8 mouse cellular contexts compared by ENCODE assay signal in genomic region chr5:57714621-57715523, GRCm38 (mm10). TPM values are rescaled to one million over a fixed set of nuclear protein-coding genes. Genes with fewer than 3 reads are reported as not detected.
DNase-seq lines count a peak whose midpoint lies in the region; ATAC-seq and TF ChIP-seq lines count a peak whose summit lies in the region.

No protein-coding gene starts in this region.

- no peaks in the 10 kb centered on the region for H3K4me1 ChIP-seq in heart, embryonic 14.5 days (ENCODE audit: control insufficient read depth in 2 of 2, insufficient read depth in 2 of 2, low read length in 2 of 2)
- no peaks in the 10 kb centered on the region; a peak in 1 of 4 replicates for H3K4me1 ChIP-seq in liver, embryonic 14.5 days (replicated peaks; ENCODE audit: control insufficient read depth in 2 of 2, insufficient read depth in 2 of 2, low read length in 1 of 2)
- no peaks in the 10 kb centered on the region for H3K4me1 ChIP-seq in neural tube, embryonic 14.5 days (ENCODE audit: control insufficient read depth, insufficient read depth, low read length)

- peak; percentile 21; the same call in 1 of the 2 replicates for TF ChIP-seq EP300 in liver, embryonic 14.5 days (IDR thresholded peaks at IDR 0.05; ENCODE audit: low read depth)

- WGBS in heart, embryonic 14.5 days: under 1% methylated on average over 38 of the region's 45 CpGs
- under 1% methylated on average over 40 of the region's 45 CpGs for WGBS in liver, embryonic 14.5 days (ENCODE audit: insufficient replicate concordance)
- 1% methylated on average over 43 of the region's 45 CpGs for WGBS in neural tube, embryonic 14.5 days

- peak overlapping the region; percentile 83 for H3K9ac ChIP-seq in heart, embryonic 14.5 days (ENCODE audit: low read length)
- peak overlapping the region; percentile 59 for H3K9ac ChIP-seq in liver, embryonic 14.5 days (replicated peaks)
- H3K9ac ChIP-seq in neural tube, embryonic 14.5 days (replicated peaks; ENCODE audit: low read depth, low read length): peak overlapping the region; percentile 81

- peak overlapping the region; percentile 97 to 98 for H3K27ac ChIP-seq in heart, embryonic 14.5 days (replicated peaks in 1 of 2; ENCODE audit: control insufficient read depth in 1 of 2, insufficient read depth in 1 of 2, low read depth in 2 of 2, low read length in 2 of 2)
- H3K27ac ChIP-seq in liver, embryonic 14.5 days: peak overlapping the region; percentile 5; the same call in 1 of the 2 replicates
- peak overlapping the region; percentile 88 for H3K27ac ChIP-seq in neural tube, embryonic 14.5 days (ENCODE audit: low read depth, low read length)

- H3K4me2 ChIP-seq in heart, embryonic 14.5 days (ENCODE audit: low read length): peak overlapping the region; percentile 85
- peak overlapping the region; percentile 90 for H3K4me2 ChIP-seq in liver, embryonic 14.5 days (ENCODE audit: low read depth)
- H3K4me2 ChIP-seq in neural tube, embryonic 14.5 days (ENCODE audit: low read depth, low read length): peak overlapping the region; percentile 69

- H3K27me3 ChIP-seq in heart, embryonic 14.5 days (ENCODE audit: control insufficient read depth, insufficient read depth, low read length): no peaks in the 10 kb centered on the region
- H3K27me3 ChIP-seq in liver, embryonic 14.5 days (ENCODE audit: control insufficient read depth, insufficient read depth, low read length): peaks cover 38% of the 10 kb centered on the region
- H3K27me3 ChIP-seq in neural tube, embryonic 14.5 days (ENCODE audit: control insufficient read depth, insufficient read depth, low read length): peaks cover 7% of the 10 kb centered on the region; the same call in 1 of the 2 replicates

- ATAC-seq in erythroblast, adult 5-6 weeks (replicated peaks; ENCODE audit: low FRiP score, poor library complexity, severe bottlenecking): peak; percentile 37; the same call in 1 of the 2 replicates
- peak; percentile 32 for ATAC-seq in heart, embryonic 14.5 days (ENCODE audit: insufficient number of reproducible peaks, insufficient read depth, low FRiP score, low read depth)
- peak; percentile 54 for ATAC-seq in liver, embryonic 14.5 days (ENCODE audit: insufficient read depth)
- ATAC-seq in neural tube, embryonic 14.5 days (ENCODE audit: low read depth): peak; percentile 68

- H3K36me3 ChIP-seq in heart, embryonic 14.5 days (ENCODE audit: control insufficient read depth, insufficient read depth, low read length): no peaks in the 10 kb centered on the region
- no peaks in the 10 kb centered on the region for H3K36me3 ChIP-seq in liver, embryonic 14.5 days (replicated peaks; ENCODE audit: control insufficient read depth, insufficient read depth, low read depth)
- H3K36me3 ChIP-seq in neural tube, embryonic 14.5 days (ENCODE audit: control insufficient read depth, insufficient read depth, low read length): no peaks in the 10 kb centered on the region

- TF ChIP-seq CTCF in liver, embryonic 14.5 days (IDR thresholded peaks at IDR 0.05; ENCODE audit: low read depth): peak; percentile 62

- H3K9me3 ChIP-seq in heart, embryonic 14.5 days (ENCODE audit: control insufficient read depth, low read length): no peaks in the 10 kb centered on the region
- no peaks in the 10 kb centered on the region for H3K9me3 ChIP-seq in liver, embryonic 14.5 days (ENCODE audit: control insufficient read depth, low read length)
- H3K9me3 ChIP-seq in neural tube, embryonic 14.5 days (ENCODE audit: control insufficient read depth, low read length): no peaks in the 10 kb centered on the region

- peak; percentile 2 for DNase-seq in spleen, adult 12 weeks (ENCODE audit: low spot score)
- DNase-seq in spleen, postnatal 14 days (ENCODE audit: low spot score in 2 of 2): no peak
- peak; percentile 44 to 71 for DNase-seq in kidney, postnatal 25 days
- peak in 1 of 3 experiments; percentile 35 for DNase-seq in liver, embryonic 14.5 days (ENCODE audit: low read depth in 3 of 3, low spot score in 3 of 3)
- peak; percentile 22 to 25 for DNase-seq in thymus, postnatal 10 days (ENCODE audit: low spot score in 2 of 2)

- H3K4me3 ChIP-seq in heart, embryonic 14.5 days (ENCODE audit: control insufficient read depth in 1 of 2, insufficient read depth in 1 of 2, low read depth in 1 of 2, low read length in 2 of 2): peak overlapping the region; percentile 51 to 79
- peak overlapping the region; percentile 57 to 60 for H3K4me3 ChIP-seq in liver, embryonic 14.5 days (ENCODE audit: insufficient read depth in 1 of 2, low read depth in 2 of 2, low read length in 2 of 2)
- peak overlapping the region; percentile 73 for H3K4me3 ChIP-seq in neural tube, embryonic 14.5 days (ENCODE audit: low read depth, low read length)

RNA-seq across cellular contexts. Expression of gene Pcdh7, which starts 2.9 kb away (rescaled TPM):
- total RNA-seq in erythroblast, adult 5-6 weeks (2015; ENCODE audit: low replicate concordance): 0.19 and 1.5 TPM in 2 replicates
- total RNA-seq in erythroblast, adult 5-6 weeks (2017; ENCODE audit: low replicate concordance): 1.4 TPM in 1 of 2 replicates, not detected in the other
- 32.9 and 35.6 TPM in 2 replicates for polyA plus RNA-seq in heart, embryonic 14.5 days (2014; fragmentation: Nextera tagmentation; extraction: Ambion mirVana)
- polyA plus RNA-seq in liver, embryonic 14.5 days (2012; rRNA removed): 0.57 and 0.64 TPM in 2 replicates
- 0.34 and 0.49 TPM in 2 replicates for polyA plus RNA-seq in liver, embryonic 14.5 days (2014; fragmentation: Nextera tagmentation; extraction: Ambion mirVana)
- 40.9 and 47.6 TPM in 2 replicates for polyA plus RNA-seq in neural tube, embryonic 14.5 days (2014; fragmentation: Nextera tagmentation; extraction: Ambion mirVana)

Comparison
In these comparisons a context has a peak if more than half of its experiments do, and no peak if none do; other contexts are left out.
1. DNase-seq: peak in spleen, adult 12 weeks (single experiment), kidney, postnatal 25 days (2 of 2) and thymus, postnatal 10 days (2 of 2); none in spleen, postnatal 14 days (0 of 2).
2. H3K27ac ChIP-seq: peak in every context shown above with its lines; median percentile 98 in heart, embryonic 14.5 days; 88 in neural tube, embryonic 14.5 days; 5 in liver, embryonic 14.5 days.
3. RNA of gene Pcdh7, which starts 2.9 kb away (polyA plus RNA-seq): 40.9 to 47.6 TPM in neural tube, embryonic 14.5 days and 32.9 to 35.6 TPM in heart, embryonic 14.5 days; 0.34 to 0.64 TPM in liver, embryonic 14.5 days; every median in the first group is over 10 times any median in the second.
4. Peak in every context shown above with its lines, with median percentiles within 50 percentile points of each other: ATAC-seq, H3K4me2 ChIP-seq, H3K4me3 ChIP-seq and H3K9ac ChIP-seq.